ENCODE assay signal across 7 mouse cellular contexts in genomic region chr6:71479588-71479987, GRCm38 (mm10). TPM values are rescaled to one million over a fixed set of nuclear protein-coding genes. Genes with fewer than 3 reads are reported as not detected.
A peak's percentile ranks its signal among the peaks of the same experiment; 100 is the strongest.
DNase-seq lines count a peak whose midpoint lies in the region; ATAC-seq and TF ChIP-seq lines count a peak whose summit lies in the region.
"Not testable (repeated sequence)": the region's sequence is repeated elsewhere in the genome, so short reads cannot be mapped to it uniquely, and the experiment has no call there.

No protein-coding gene starts in this region.

- H3K9me3 ChIP-seq in forebrain, embryonic 10.5 days; intestine, postnatal 0 days (ENCODE audit: control insufficient read depth); liver, embryonic 12.5 days (replicated peaks); liver, embryonic 15.5 days (replicated peaks); megakaryocyte, embryonic 14.5 days; stomach, embryonic 14.5 days (ENCODE audit: control insufficient read depth, low read depth, low read length); stomach, postnatal 0 days (ENCODE audit: control insufficient read depth, low read length): not testable (repeated sequence)

- not testable (repeated sequence) for H3K27me3 ChIP-seq in forebrain, embryonic 10.5 days (ENCODE audit: poor library complexity, severe bottlenecking); intestine, postnatal 0 days (replicated peaks; ENCODE audit: control insufficient read depth, insufficient read depth, low read length); liver, embryonic 12.5 days (replicated peaks); liver, embryonic 15.5 days; megakaryocyte, embryonic 14.5 days (replicated peaks); stomach, embryonic 14.5 days (ENCODE audit: control insufficient read depth, insufficient read depth, low read length); stomach, postnatal 0 days (ENCODE audit: control insufficient read depth, insufficient read depth, low read length)

- peak; percentile 4 for DNase-seq in forebrain, embryonic 10.5 days (ENCODE audit: extremely low spot score, low spot score)
- DNase-seq in stomach, postnatal 0 days (ENCODE audit: low spot score): peak; percentile 63

- ATAC-seq in intestine, postnatal 0 days: peak; percentile 26
- peak; percentile 68; the same call in 1 of the 2 replicates for ATAC-seq in liver, embryonic 12.5 days
- ATAC-seq in liver, embryonic 15.5 days (ENCODE audit: insufficient read depth): peak; percentile 65
- peak; percentile 42; the same call in 1 of the 2 replicates for ATAC-seq in stomach, embryonic 14.5 days (ENCODE audit: insufficient number of reproducible peaks, insufficient read depth, low FRiP score, low read depth)
- peak; percentile 89 for ATAC-seq in stomach, postnatal 0 days (ENCODE audit: low FRiP score, low TSS enrichment)

- not testable (repeated sequence) for H3K4me3 ChIP-seq in forebrain, embryonic 10.5 days; intestine, postnatal 0 days (ENCODE audit: low read depth, low read length); liver, embryonic 12.5 days; liver, embryonic 15.5 days (replicated peaks); stomach, embryonic 14.5 days (ENCODE audit: low read depth, low read length); stomach, postnatal 0 days (ENCODE audit: low read depth, low read length)
- peak overlapping the region; percentile 53 for H3K4me3 ChIP-seq in megakaryocyte, embryonic 14.5 days (replicated peaks)

- WGBS in forebrain, embryonic 10.5 days: 94% methylated on average over 2 of the region's 2 CpGs
- WGBS in intestine, postnatal 0 days: 67% methylated on average over 2 of the region's 2 CpGs
- WGBS in liver, embryonic 12.5 days (ENCODE audit: insufficient replicate concordance): 68% methylated on average over 2 of the region's 2 CpGs
- WGBS in liver, embryonic 15.5 days (ENCODE audit: insufficient replicate concordance): 61% methylated on average over 2 of the region's 2 CpGs
- WGBS in stomach, embryonic 14.5 days: 87% methylated on average over 2 of the region's 2 CpGs
- WGBS in stomach, postnatal 0 days: 78% methylated on average over 2 of the region's 2 CpGs

- TF ChIP-seq EP300 in stomach, postnatal 0 days (optimal IDR thresholded peaks at IDR 0.05): not testable (repeated sequence)

- not testable (repeated sequence) for H3K27ac ChIP-seq in forebrain, embryonic 10.5 days; intestine, postnatal 0 days (ENCODE audit: low read depth, low read length); liver, embryonic 12.5 days; liver, embryonic 15.5 days (replicated peaks); stomach, embryonic 14.5 days (ENCODE audit: low read length); stomach, postnatal 0 days (replicated peaks)

- TF ChIP-seq CTCF in intestine, postnatal 0 days (IDR thresholded peaks at IDR 0.05; ENCODE audit: low read depth); stomach, postnatal 0 days (IDR thresholded peaks at IDR 0.05; ENCODE audit: low read depth): not testable (repeated sequence)

- not testable (repeated sequence) for H3K4me2 ChIP-seq in intestine, postnatal 0 days (replicated peaks; ENCODE audit: low read depth); liver, embryonic 12.5 days; liver, embryonic 15.5 days; stomach, embryonic 14.5 days (replicated peaks; ENCODE audit: low read depth, low read length); stomach, postnatal 0 days (replicated peaks; ENCODE audit: low read depth)

- not testable (repeated sequence) for H3K4me1 ChIP-seq in forebrain, embryonic 10.5 days; intestine, postnatal 0 days (replicated peaks; ENCODE audit: control insufficient read depth, insufficient read depth, low read length); liver, embryonic 12.5 days; liver, embryonic 15.5 days (replicated peaks); stomach, embryonic 14.5 days (ENCODE audit: control insufficient read depth, insufficient read depth, low read length); stomach, postnatal 0 days (replicated peaks; ENCODE audit: control insufficient read depth, insufficient read depth)
- peaks cover 48% of the 10 kb centered on the region for H3K4me1 ChIP-seq in megakaryocyte, embryonic 14.5 days

- H3K36me3 ChIP-seq in forebrain, embryonic 10.5 days (replicated peaks); intestine, postnatal 0 days (ENCODE audit: control insufficient read depth, insufficient read depth); liver, embryonic 12.5 days; liver, embryonic 15.5 days (replicated peaks); megakaryocyte, embryonic 14.5 days (replicated peaks; ENCODE audit: low read length); stomach, embryonic 14.5 days (ENCODE audit: control insufficient read depth, insufficient read depth, low read length); stomach, postnatal 0 days (ENCODE audit: control insufficient read depth, insufficient read depth, low read length): not testable (repeated sequence)

- not testable (repeated sequence) for H3K9ac ChIP-seq in intestine, postnatal 0 days (ENCODE audit: low read depth, low read length); liver, embryonic 12.5 days; liver, embryonic 15.5 days; stomach, embryonic 14.5 days (replicated peaks; ENCODE audit: low read depth, low read length); stomach, postnatal 0 days (ENCODE audit: low read length)

RNA-seq across cellular contexts. Expression of gene Rnf103, which starts 14.1 kb away (rescaled TPM):
- polyA plus RNA-seq in forebrain, embryonic 10.5 days (2016; fragmentation: Nextera tagmentation; extraction: Ambion mirVana): 9.0 and 9.6 TPM in 2 replicates
- 44.2 and 45.3 TPM in 2 replicates for polyA plus RNA-seq in intestine, postnatal 0 days (2015; fragmentation: Nextera tagmentation; extraction: Ambion mirVana)
- 11.0 and 11.2 TPM in 2 replicates for polyA plus RNA-seq in liver, embryonic 12.5 days (2016; fragmentation: Nextera tagmentation; extraction: Ambion mirVana)
- 7.9 and 9.0 TPM in 2 replicates for polyA plus RNA-seq in liver, embryonic 15.5 days (2015; fragmentation: Nextera tagmentation; extraction: Ambion mirVana)
- 7.3 and 27.6 TPM in 2 replicates for polyA plus RNA-seq in megakaryocyte, embryonic 14.5 days (2012; ENCODE audit: insufficient read depth, low replicate concordance)
- 21.7 and 27.3 TPM in 2 replicates for polyA plus RNA-seq in stomach, embryonic 14.5 days (2014; fragmentation: Nextera tagmentation; extraction: Ambion mirVana)
- polyA plus RNA-seq in stomach, postnatal 0 days (2015; fragmentation: Nextera tagmentation; extraction: Ambion mirVana): 25.4 and 25.9 TPM in 2 replicates

RNA-seq across cellular contexts. Expression of gene Rmnd5a, which starts 39.2 kb away (rescaled TPM):
- polyA plus RNA-seq in forebrain, embryonic 10.5 days (2016; fragmentation: Nextera tagmentation; extraction: Ambion mirVana): 8.4 and 9.1 TPM in 2 replicates
- 12.2 and 12.8 TPM in 2 replicates for polyA plus RNA-seq in intestine, postnatal 0 days (2015; fragmentation: Nextera tagmentation; extraction: Ambion mirVana)
- polyA plus RNA-seq in liver, embryonic 12.5 days (2016; fragmentation: Nextera tagmentation; extraction: Ambion mirVana): 11.6 and 12.3 TPM in 2 replicates
- polyA plus RNA-seq in liver, embryonic 15.5 days (2015; fragmentation: Nextera tagmentation; extraction: Ambion mirVana): 6.9 and 9.4 TPM in 2 replicates
- polyA plus RNA-seq in megakaryocyte, embryonic 14.5 days (2012; ENCODE audit: insufficient read depth, low replicate concordance): 1.7 and 2.0 TPM in 2 replicates
- 8.3 and 10.4 TPM in 2 replicates for polyA plus RNA-seq in stomach, embryonic 14.5 days (2014; fragmentation: Nextera tagmentation; extraction: Ambion mirVana)
- polyA plus RNA-seq in stomach, postnatal 0 days (2015; fragmentation: Nextera tagmentation; extraction: Ambion mirVana): 11.3 and 13.5 TPM in 2 replicates

Comparison
In these comparisons a context has a peak if more than half of its experiments do, and no peak if none do; other contexts are left out.
1. ATAC-seq: peak in every context shown above with its lines; median percentile 89 in stomach, postnatal 0 days; 68 in liver, embryonic 12.5 days; 65 in liver, embryonic 15.5 days; 42 in stomach, embryonic 14.5 days; 26 in intestine, postnatal 0 days.